Mouse (Mus musculus) 416B (cell line): ENCODE measurements at regions not wholly inside any gene's neighbourhood (a gene's known extent, or its start where the extent isn't known, plus 50 kb on each side); places are given as distances from the start of the nearest gene placed in this dataset.

Source experiments
- DNase-seq: peaks from one replicate; pipeline ENCODE4 v3.0.0; 2011; ENCODE audit warnings: low read depth

- DNase-seq, result no peak
Measured at GRCm38 (mm10) chr9:46819808-46820207, 178.7 kb upstream of the Gm4791 start.

- DNase-seq, result no peak
Measured at GRCm38 (mm10) chr9:46819376-46819775, 179.2 kb upstream of the Gm4791 start.

- no peak for DNase-seq
Measured at GRCm38 (mm10) chr9:46816126-46816525, 182.4 kb upstream of the Gm4791 start.

GRCm38 (mm10) chr9:46814478-46815241, 183.9 kb upstream of the Gm4791 start:
- no peak for DNase-seq

GRCm38 (mm10) chr9:46810266-46810665, 188.3 kb upstream of the Gm4791 start:
- no peak for DNase-seq

GRCm38 (mm10) chr9:46795446-46795845, 203.1 kb upstream of the Gm4791 start:
- DNase-seq, result no peak

GRCm38 (mm10) chr9:46789036-46789435, 209.5 kb upstream of the Gm4791 start:
- DNase-seq, result no peak

- DNase-seq, result no peak
Measured at GRCm38 (mm10) chr9:46788456-46788855, 210.1 kb upstream of the Gm4791 start.

GRCm38 (mm10) chr9:46784355-46784975, 214.1 kb upstream of the Gm4791 start:
- no peak for DNase-seq

GRCm38 (mm10) chr9:46783597-46784354, 214.8 kb upstream of the Gm4791 start:
- no peak for DNase-seq

- no peak for DNase-seq
Measured at GRCm38 (mm10) chr9:46781681-46782080, 216.9 kb upstream of the Gm4791 start.

GRCm38 (mm10) chr9:46778769-46779168, 219.8 kb upstream of the Gm4791 start:
- no peak for DNase-seq

- DNase-seq, result no peak
Measured at GRCm38 (mm10) chr9:46774821-46775220, 223.7 kb upstream of the Gm4791 start.

- no peak for DNase-seq
Measured at GRCm38 (mm10) chr9:46760247-46760646, 238.3 kb upstream of the Gm4791 start.

- no peak for DNase-seq
Measured at GRCm38 (mm10) chr9:46757005-46757672, 241.4 kb upstream of the Gm4791 start.

GRCm38 (mm10) chr9:46751981-46752380, 246.6 kb upstream of the Gm4791 start:
- no peak for DNase-seq

- no peak for DNase-seq
Measured at GRCm38 (mm10) chr9:46749441-46749840, 249.1 kb upstream of the Gm4791 start.

- no peak for DNase-seq
Measured at GRCm38 (mm10) chr9:46746266-46746665, 252.3 kb upstream of the Gm4791 start.

GRCm38 (mm10) chr9:46740496-46740895, 258.0 kb upstream of the Gm4791 start:
- no peak for DNase-seq

- DNase-seq, result no peak
Measured at GRCm38 (mm10) chr9:46739341-46739740, 259.2 kb upstream of the Gm4791 start.

- DNase-seq, result no peak
Measured at GRCm38 (mm10) chr9:46738634-46739033, 259.9 kb upstream of the Gm4791 start.

- DNase-seq, result no peak
Measured at GRCm38 (mm10) chr9:46738056-46738455, 260.5 kb upstream of the Gm4791 start.
